Mouse (Mus musculus) left cerebral cortex, postnatal 36 days (tissue): ENCODE results near the gene Prkar2b. TPM values are rescaled to one million over a fixed set of nuclear protein-coding genes. Genes with fewer than 3 reads are reported as not detected.
"Not testable (repeated sequence)": the region's sequence is repeated elsewhere in the genome, so short reads cannot be mapped to it uniquely, and the experiment has no call there.

Source experiments
- DNase-seq, 2 experiments: peaks; one replicate each; pipeline ENCODE4 v3.0.0; 2021 to 2022; ENCODE audit warnings: low spot score in 2 of 2, mixed read lengths in 1 of 2
- intact Hi-C: fragments of 180-260 bp; cut with DNase I; formaldehyde crosslinking; loops from one replicate; pipeline ENCODE4 v1.15.1; 2025
- total RNA-seq, 2 experiments: library from RNA; stranded (reverse); gene quantifications; 2 replicates each; pipeline ENCODE4 v1.2.3; 2021

Gene Prkar2b
- total RNA-seq, 2 experiments from 2014 or later, result 76.0 to 84.6 TPM

- intact Hi-C loops, result no loop called here
- DNase-seq, result peak; percentile 47 to 57
These were observed 45.8 kb downstream of the Prkar2b start for GRCm38 (mm10) chr12:32015268-32015769.

GRCm38 (mm10) chr12:32014811-32015210, 46.3 kb downstream of the Prkar2b start:
- intact Hi-C loops, result no loop called here
- DNase-seq, result no peak

GRCm38 (mm10) chr12:32012169-32012568, 48.9 kb downstream of the Prkar2b start:
- DNase-seq, result no peak
- intact Hi-C loops, result no loop called here

DNA sequence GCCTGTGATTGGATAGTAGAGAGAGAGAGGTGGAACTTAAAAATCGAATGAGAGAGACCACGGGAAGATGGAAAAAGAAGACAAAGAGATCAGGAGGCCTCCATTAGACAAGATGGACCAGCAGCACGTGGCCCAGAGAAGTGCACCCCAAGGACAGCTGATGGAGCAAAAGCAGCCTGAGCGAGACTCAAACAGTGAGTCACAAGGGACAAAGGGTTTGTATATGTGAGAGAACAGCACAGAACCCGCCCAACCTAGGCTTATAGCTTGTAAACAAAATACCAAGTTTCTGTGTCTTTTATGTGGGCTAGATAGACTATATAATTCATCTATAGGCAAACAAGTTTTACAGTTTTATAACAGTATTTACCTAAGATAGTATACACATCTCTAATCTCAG, 50.0 kb downstream of the Prkar2b start:
- intact Hi-C loops, result no loop called here
- DNase-seq, result no peak

GRCm38 (mm10) chr12:32009985-32010369, 51.1 kb downstream of the Prkar2b start:
- intact Hi-C loops, DNase-seq: not testable (repeated sequence)

DNA sequence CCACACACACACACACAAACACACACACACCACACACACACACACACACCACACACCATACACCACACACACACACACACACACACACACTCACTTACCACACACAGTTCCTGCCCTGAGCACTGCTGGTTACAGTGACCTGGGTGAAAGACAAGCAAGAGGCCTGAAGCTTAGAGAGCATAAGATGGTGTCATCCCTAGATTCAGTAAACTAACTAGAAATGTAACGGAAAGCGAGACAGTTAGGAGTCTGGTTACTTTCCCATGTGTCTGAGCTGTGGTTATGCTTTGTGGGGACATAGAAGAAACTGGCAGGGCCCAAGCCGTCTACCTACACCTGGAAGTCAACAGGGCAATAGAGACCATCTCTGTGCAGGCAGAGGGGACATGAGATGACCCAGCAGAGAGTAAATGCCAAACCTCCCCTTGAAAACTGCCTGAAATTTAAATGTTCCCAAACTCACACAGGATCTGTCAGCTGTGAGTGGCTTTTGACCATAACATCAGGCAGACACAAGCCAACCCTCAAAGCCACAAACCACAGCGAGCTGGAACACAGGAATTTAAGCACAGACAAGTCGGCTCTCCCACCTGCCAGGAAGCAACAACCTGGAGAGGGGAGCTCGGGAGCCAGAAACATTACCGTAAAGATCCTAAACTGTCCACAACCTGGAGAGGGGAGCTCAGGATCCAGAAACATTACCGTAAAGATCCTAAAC, 51.7 kb downstream of the Prkar2b start:
- intact Hi-C loops, result no loop called here
- no peak for DNase-seq

GRCm38 (mm10) chr12:32008728-32009127, 52.4 kb downstream of the Prkar2b start:
- DNase-seq, result no peak
- intact Hi-C loops, result no loop called here

- intact Hi-C loops, result no loop called here
These were observed 53.5 kb downstream of the Prkar2b start for GRCm38 (mm10) chr12:32007646-32008045.

GRCm38 (mm10) chr12:32007040-32007439, 54.1 kb downstream of the Prkar2b start:
- no peak for DNase-seq
- intact Hi-C loops, result no loop called here

More at GRCm38 (mm10) chr12:32007646-32008045, 53.5 kb downstream of the Prkar2b start:
- DNase-seq, result no peak

- DNase-seq, result no peak
- intact Hi-C loops, result no loop called here
These were observed 54.6 kb downstream of the Prkar2b start for GRCm38 (mm10) chr12:32006391-32006929.

DNA sequence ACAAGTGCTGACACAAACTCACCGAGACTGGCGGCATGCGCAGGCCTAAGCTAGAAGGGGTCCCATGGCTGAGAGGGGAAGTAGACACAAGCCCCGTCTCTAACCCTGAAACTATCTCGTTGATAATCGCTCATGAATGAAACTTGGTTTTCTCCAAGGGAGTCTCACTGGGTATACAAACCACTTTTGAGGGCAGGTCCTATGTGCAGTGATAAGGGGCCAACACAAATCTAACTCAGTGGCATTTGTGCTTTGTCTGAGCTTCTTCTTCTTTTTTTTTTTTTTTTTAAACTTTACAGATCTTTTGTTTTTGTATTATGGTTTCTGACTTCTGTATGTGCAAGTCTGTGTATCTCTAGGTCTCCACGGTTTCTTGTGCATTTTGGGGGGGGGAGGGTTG, 60.6 kb downstream of the Prkar2b start:
- DNase-seq, result no peak
- intact Hi-C loops, result no loop called here

- intact Hi-C loops, result no loop called here
- DNase-seq, result no peak
These were observed 62.4 kb downstream of the Prkar2b start for GRCm38 (mm10) chr12:31998706-31999105.

DNA sequence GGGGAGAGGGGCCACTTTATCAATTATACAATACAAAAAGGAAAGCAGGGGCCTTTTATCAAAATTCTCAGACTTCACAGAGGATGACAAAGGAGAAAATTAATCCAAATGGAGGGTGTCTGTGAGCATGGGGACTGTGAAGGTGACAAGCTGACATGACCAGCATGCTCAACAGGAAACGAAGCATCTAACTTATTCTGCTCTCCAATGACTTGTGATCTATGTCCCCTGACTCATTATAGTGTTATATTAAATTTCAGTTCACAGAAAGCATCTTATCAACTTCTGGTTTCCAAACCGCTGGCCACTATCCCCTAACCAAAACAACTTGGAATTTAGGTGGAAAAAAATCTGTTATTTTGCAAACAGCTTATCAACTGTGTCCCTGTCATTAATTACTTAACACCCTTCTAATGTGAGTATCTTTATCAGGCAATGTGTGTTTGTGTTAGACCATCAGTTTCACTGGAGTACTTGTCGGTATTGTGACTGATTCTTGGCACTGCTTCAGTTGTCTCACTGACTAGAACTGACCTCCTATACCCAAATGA, 63.7 kb downstream of the Prkar2b start:
- no peak for DNase-seq
- intact Hi-C loops, result no loop called here

DNA sequence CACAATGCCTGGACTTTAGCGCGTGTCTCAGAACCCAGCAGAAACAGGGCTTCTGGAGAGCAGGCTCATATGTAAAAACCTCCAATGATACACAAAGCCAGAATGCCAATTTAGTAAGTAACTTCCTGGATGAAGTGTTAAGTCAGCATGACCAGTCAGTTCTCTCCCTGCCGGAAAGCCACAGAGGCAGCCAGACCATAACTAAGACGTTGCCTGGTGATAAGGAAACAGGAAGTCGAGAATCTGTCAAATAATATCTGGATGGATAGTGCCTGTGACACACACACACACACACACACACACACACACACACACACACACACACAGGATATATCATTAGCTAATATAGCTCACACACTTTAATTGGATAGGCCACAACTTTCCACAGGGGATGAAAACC, 64.2 kb downstream of the Prkar2b start:
- no peak for DNase-seq
- intact Hi-C loops, result no loop called here

DNA sequence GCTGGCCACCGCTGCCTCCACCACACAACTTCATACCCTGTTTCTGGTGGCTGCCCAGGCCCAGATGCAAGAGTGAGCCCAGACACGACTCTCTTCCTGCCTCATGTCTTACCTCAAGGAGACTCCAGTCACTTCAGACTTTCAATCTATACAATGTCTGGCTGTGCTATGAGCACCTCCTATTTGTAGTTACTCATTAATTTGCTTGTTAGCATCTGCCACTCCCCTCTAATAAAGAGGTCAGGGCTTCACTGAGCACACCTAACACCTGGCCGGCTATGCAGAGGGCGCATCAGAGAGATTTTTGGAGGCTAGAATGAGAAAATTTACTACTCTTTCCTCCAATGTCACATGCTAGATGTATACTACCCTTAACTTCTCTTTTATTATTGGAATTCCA, 70.5 kb downstream of the Prkar2b start:
- no peak for DNase-seq
- intact Hi-C loops, result no loop called here

GRCm38 (mm10) chr12:31989726-31990125, 71.4 kb downstream of the Prkar2b start:
- DNase-seq, result no peak
- intact Hi-C loops, result no loop called here

DNA sequence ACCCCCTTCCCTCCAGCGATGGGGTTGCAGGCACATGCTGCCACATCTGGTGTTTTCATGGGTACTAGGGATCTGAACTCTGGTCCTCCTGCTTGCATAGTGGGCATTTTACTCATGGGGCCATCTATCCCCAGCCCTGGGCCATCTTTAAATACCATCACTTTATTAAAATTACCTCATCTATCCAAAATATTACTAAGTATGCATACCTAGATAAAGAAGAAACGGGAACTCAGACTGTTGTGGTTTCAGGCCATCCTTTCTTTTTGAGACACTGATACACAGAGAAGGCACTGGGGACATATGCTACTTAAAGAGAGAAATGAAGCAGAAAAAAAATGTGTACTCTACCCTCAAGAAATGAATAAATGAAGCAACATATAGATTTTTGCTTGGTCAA, 74.6 kb downstream of the Prkar2b start:
- DNase-seq, result no peak
- intact Hi-C loops, result no loop called here

DNA sequence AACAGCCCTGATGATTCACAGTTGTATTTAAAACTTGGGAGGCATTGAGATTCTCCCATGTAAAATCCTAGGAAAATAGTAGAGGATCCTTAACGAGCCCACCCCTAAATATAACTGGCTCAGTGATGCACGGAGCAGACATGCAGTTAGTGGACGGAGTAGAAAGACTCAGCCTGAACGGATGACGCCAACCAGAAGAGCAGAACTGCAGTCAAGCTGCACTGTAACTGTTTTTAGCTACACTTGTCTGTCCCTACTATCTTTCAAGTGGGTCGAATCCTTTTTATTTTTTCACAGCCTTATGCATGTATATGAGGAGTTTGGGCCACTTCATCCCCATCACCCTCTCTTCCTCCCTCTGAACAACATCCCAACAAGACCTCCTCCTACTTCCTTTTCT, 75.4 kb downstream of the Prkar2b start:
- intact Hi-C loops, result no loop called here

DNA sequence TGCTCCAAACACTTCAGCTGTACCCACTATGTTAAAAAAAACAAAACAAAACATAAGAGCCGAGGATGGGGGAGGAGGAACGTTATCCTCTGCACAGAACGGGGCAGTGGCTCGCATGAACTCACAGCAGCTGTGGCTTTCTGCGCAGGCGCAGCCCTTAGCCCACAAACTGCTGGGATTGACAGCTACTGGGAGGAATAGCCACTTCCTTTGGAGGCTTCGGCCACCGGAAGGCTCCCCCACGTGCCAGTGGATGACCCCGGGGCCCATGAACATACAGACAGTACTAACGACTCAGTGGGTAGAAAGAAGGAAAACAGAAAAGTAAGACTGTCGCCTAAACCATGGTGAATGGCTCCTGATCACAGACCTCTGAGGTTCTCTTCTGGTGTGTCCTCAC, 76.4 kb downstream of the Prkar2b start:
- intact Hi-C loops, result no loop called here
- DNase-seq, result no peak

More for the DNA sequence above, 75.4 kb downstream of the Prkar2b start:
- no peak for DNase-seq

- intact Hi-C loops, result no loop called here
- no peak for DNase-seq
These were observed 76.9 kb downstream of the Prkar2b start for GRCm38 (mm10) chr12:31984206-31984605.

DNA sequence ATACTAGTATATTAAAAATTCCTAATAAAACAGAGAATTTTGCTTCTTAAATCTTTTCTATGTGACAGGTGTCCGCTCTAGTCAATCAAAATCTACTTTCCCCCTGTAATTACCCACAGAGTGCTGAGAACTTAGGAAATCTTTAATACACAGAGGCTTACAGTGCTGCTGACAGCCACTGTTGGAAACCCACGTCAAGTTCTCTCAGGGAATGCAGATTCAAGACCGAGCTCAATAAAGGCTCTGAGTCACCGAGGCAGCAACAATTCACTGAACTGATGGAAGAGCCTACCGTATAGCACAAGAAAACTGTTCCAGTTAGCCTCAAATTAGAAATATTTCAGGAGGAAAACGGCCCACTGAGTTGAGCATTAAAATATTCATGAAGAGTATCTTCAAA, 77.3 kb downstream of the Prkar2b start:
- no peak for DNase-seq
- intact Hi-C loops, result no loop called here
